ENCODE assay signal across 9 mouse cellular contexts in genomic region chr2:105612706-105613105, GRCm38 (mm10). TPM values are rescaled to one million over a fixed set of nuclear protein-coding genes. Genes with fewer than 3 reads are reported as not detected.
DNase-seq lines count a peak whose midpoint lies in the region; ATAC-seq lines count a peak whose summit lies in the region.
"Had no signal": no experiment of that assay in that cellular context is flagged by ENCODE, and none has a peak within 500 bp of the region (broad histone marks: within the 10 kb centered on the region; RNA-seq: fewer than 3 reads in every experiment).

No protein-coding gene starts in this region.

- 35% methylated on average over 7 of the region's 7 CpGs for WGBS in heart, embryonic 13.5 days
- WGBS in midbrain, embryonic 11.5 days = 46% methylated on average over 7 of the region's 7 CpGs
- 37% methylated on average over 7 of the region's 7 CpGs for WGBS in midbrain, embryonic 15.5 days
- WGBS in hindbrain, embryonic 15.5 days = 20% methylated on average over 7 of the region's 7 CpGs
- WGBS in neural tube, embryonic 15.5 days = 9% methylated on average over 7 of the region's 7 CpGs

- no peak overlapping the region for H3K27ac ChIP-seq in heart, embryonic 13.5 days (replicated peaks)
- H3K27ac ChIP-seq in midbrain, embryonic 11.5 days (ENCODE audit: low read depth, low read length) = peak overlapping the region; percentile 54
- H3K27ac ChIP-seq in midbrain, embryonic 15.5 days = no peak overlapping the region
- no peak overlapping the region for H3K27ac ChIP-seq in hindbrain, embryonic 15.5 days (replicated peaks)
- peak overlapping the region; percentile 51; the same call in 1 of the 2 replicates for H3K27ac ChIP-seq in neural tube, embryonic 15.5 days (replicated peaks)

- H3K9ac ChIP-seq in heart, embryonic 13.5 days = peak overlapping the region; percentile 8
- H3K9ac ChIP-seq in midbrain, embryonic 11.5 days (ENCODE audit: low read length) = no peak overlapping the region
- H3K9ac ChIP-seq in midbrain, embryonic 15.5 days = no peak overlapping the region
- H3K9ac ChIP-seq in hindbrain, embryonic 15.5 days = no peak overlapping the region
- H3K9ac ChIP-seq in neural tube, embryonic 15.5 days (replicated peaks) = no peak overlapping the region

- H3K9me3 ChIP-seq in heart, embryonic 13.5 days = no peaks in the 10 kb centered on the region
- no peaks in the 10 kb centered on the region for H3K9me3 ChIP-seq in midbrain, embryonic 11.5 days (ENCODE audit: control insufficient read depth, low read length)
- H3K9me3 ChIP-seq in midbrain, embryonic 15.5 days = no peaks in the 10 kb centered on the region
- H3K9me3 ChIP-seq in hindbrain, embryonic 15.5 days = no peaks in the 10 kb centered on the region
- H3K9me3 ChIP-seq in neural tube, embryonic 15.5 days (replicated peaks) = no peaks in the 10 kb centered on the region

- no peaks in the 10 kb centered on the region for H3K36me3 ChIP-seq in heart, embryonic 13.5 days
- H3K36me3 ChIP-seq in midbrain, embryonic 11.5 days (ENCODE audit: control insufficient read depth, insufficient read depth, low read length) = no peaks in the 10 kb centered on the region
- no peaks in the 10 kb centered on the region for H3K36me3 ChIP-seq in midbrain, embryonic 15.5 days (replicated peaks)
- no peaks in the 10 kb centered on the region for H3K36me3 ChIP-seq in hindbrain, embryonic 15.5 days
- no peaks in the 10 kb centered on the region for H3K36me3 ChIP-seq in neural tube, embryonic 15.5 days

- H3K4me3 ChIP-seq in heart, embryonic 13.5 days = peak overlapping the region; percentile 36
- H3K4me3 ChIP-seq in midbrain, embryonic 11.5 days (ENCODE audit: low read depth, low read length) = no peak overlapping the region
- no peak overlapping the region for H3K4me3 ChIP-seq in midbrain, embryonic 15.5 days
- no peak overlapping the region for H3K4me3 ChIP-seq in hindbrain, embryonic 15.5 days
- no peak overlapping the region for H3K4me3 ChIP-seq in neural tube, embryonic 15.5 days (replicated peaks)

- intact Hi-C loops in heart, postnatal 36 days (cut with DNase I) = no loop called here

- no peak for DNase-seq in heart, postnatal 36 days
- peak; percentile 90 for DNase-seq in midbrain, embryonic 11.5 days (ENCODE audit: low spot score, missing footprints)
- DNase-seq in right cerebral cortex, postnatal 10 days (ENCODE audit: low spot score in 2 of 2) = no peak
- DNase-seq in urinary bladder, postnatal 10 days (ENCODE audit: low spot score) = no peak
- DNase-seq: lung, adult 2 months had no signal

- ATAC-seq in heart, embryonic 13.5 days (ENCODE audit: extremely low read depth, insufficient number of reproducible peaks, low FRiP score, low TSS enrichment) = no peak
- ATAC-seq in midbrain, embryonic 11.5 days (ENCODE audit: low FRiP score) = no peak
- no peak for ATAC-seq in midbrain, embryonic 15.5 days (replicated peaks)
- no peak for ATAC-seq in hindbrain, embryonic 15.5 days (ENCODE audit: low FRiP score, low read depth)
- ATAC-seq in neural tube, embryonic 15.5 days (ENCODE audit: low FRiP score) = no peak

- H3K4me1 ChIP-seq in heart, embryonic 13.5 days = peaks cover 15% of the 10 kb centered on the region
- H3K4me1 ChIP-seq in midbrain, embryonic 11.5 days (ENCODE audit: control insufficient read depth, insufficient read depth, low read length) = peaks cover 29% of the 10 kb centered on the region
- peaks cover 22% of the 10 kb centered on the region for H3K4me1 ChIP-seq in midbrain, embryonic 15.5 days
- peaks cover 21% of the 10 kb centered on the region for H3K4me1 ChIP-seq in hindbrain, embryonic 15.5 days (replicated peaks)
- H3K4me1 ChIP-seq in neural tube, embryonic 15.5 days = peaks cover 24% of the 10 kb centered on the region

- no peaks in the 10 kb centered on the region; the same call in 1 of the 2 replicates for H3K27me3 ChIP-seq in heart, embryonic 13.5 days (replicated peaks)
- peaks cover 45% of the 10 kb centered on the region for H3K27me3 ChIP-seq in midbrain, embryonic 11.5 days (ENCODE audit: control insufficient read depth, insufficient read depth, low read length)
- H3K27me3 ChIP-seq in midbrain, embryonic 15.5 days (replicated peaks) = peaks cover 43% of the 10 kb centered on the region
- H3K27me3 ChIP-seq in hindbrain, embryonic 15.5 days = peaks cover 22% of the 10 kb centered on the region; the same call in 1 of the 2 replicates
- peaks cover 42% of the 10 kb centered on the region for H3K27me3 ChIP-seq in neural tube, embryonic 15.5 days (replicated peaks)

- H3K4me2 ChIP-seq in heart, embryonic 13.5 days = peak overlapping the region; percentile 63
- peak overlapping the region; percentile 32; the same call in 1 of the 2 replicates for H3K4me2 ChIP-seq in midbrain, embryonic 11.5 days
- H3K4me2 ChIP-seq in midbrain, embryonic 15.5 days = no peak overlapping the region
- H3K4me2 ChIP-seq in hindbrain, embryonic 15.5 days = peak overlapping the region; percentile 37
- H3K4me2 ChIP-seq in neural tube, embryonic 15.5 days = peak overlapping the region; percentile 34

RNA-seq across cellular contexts. Expression of gene Pax6, which starts 56.0 kb away (rescaled TPM):
- polyA plus RNA-seq in heart, embryonic 13.5 days (2015; fragmentation: Nextera tagmentation; extraction: Ambion mirVana) = 0.09 and 0.19 TPM in 2 replicates
- total RNA-seq in heart, postnatal 36 days (2021) = not detected
- 45.5 and 45.7 TPM in 2 replicates for polyA plus RNA-seq in midbrain, embryonic 11.5 days (2014; fragmentation: Nextera tagmentation; extraction: Ambion mirVana)
- 22.5 and 23.3 TPM in 2 replicates for polyA plus RNA-seq in midbrain, embryonic 15.5 days (2015; fragmentation: Nextera tagmentation; extraction: Ambion mirVana)
- 32.6 and 42.3 TPM in 2 replicates for polyA plus RNA-seq in hindbrain, embryonic 15.5 days (2015; fragmentation: Nextera tagmentation; extraction: Ambion mirVana)
- 9.4 and 11.4 TPM in 2 replicates for polyA plus RNA-seq in neural tube, embryonic 15.5 days (2015; fragmentation: Nextera tagmentation; extraction: Ambion mirVana)
- polyA plus RNA-seq: lung, adult 2 months had no signal

Comparison
In these comparisons a context has a peak if more than half of its experiments do, and no peak if none do; other contexts are left out.
1. H3K27ac ChIP-seq: peak in midbrain, embryonic 11.5 days (single experiment) and neural tube, embryonic 15.5 days (single experiment); none in heart, embryonic 13.5 days (single experiment), midbrain, embryonic 15.5 days (single experiment) and hindbrain, embryonic 15.5 days (single experiment).